Mouse (Mus musculus) adrenal gland, postnatal 4 days (tissue): Measurements from ENCODE around the gene Prkg1. TPM values are rescaled to one million over a fixed set of nuclear protein-coding genes. Genes with fewer than 3 reads are reported as not detected.
A peak's percentile ranks its signal among the peaks of the same experiment; 100 is the strongest.
"Not testable (repeated sequence)": the region's sequence is repeated elsewhere in the genome, so short reads cannot be mapped to it uniquely, and the experiment has no call there.

Experiments used
- DNase-seq, 2 experiments: peaks; one replicate each; pipeline ENCODE4 v3.0.0; 2021 to 2022; ENCODE audit warnings: low spot score in 2 of 2, mixed read lengths in 2 of 2
- total RNA-seq, 2 experiments: library from RNA; stranded (reverse); gene quantifications; 2 replicates each; pipeline ENCODE4 v1.2.3; 2021

Gene Prkg1
- total RNA-seq, 2 experiments from 2014 or later = 12.1 to 13.3 TPM

DNA sequence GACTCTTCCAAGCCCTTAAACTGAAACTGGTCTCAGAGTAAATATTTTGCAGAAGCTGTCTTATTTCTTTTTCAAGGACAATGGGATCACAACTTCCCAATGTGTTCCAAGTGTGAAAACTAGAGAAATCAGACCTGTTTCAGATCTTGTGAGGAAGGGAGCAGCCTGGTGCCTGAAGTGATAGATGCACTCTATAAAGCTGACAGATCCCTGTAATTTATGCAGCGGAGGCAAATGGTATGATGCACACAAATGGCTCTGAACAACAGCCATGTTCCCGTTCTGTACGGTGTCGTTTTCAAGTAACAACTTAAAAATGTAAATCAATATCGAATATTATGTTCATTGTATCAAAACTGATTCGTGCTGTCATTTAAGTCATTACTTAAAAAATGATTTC is 1076.9 kb downstream of the Prkg1 start:
- no peak for DNase-seq

DNA sequence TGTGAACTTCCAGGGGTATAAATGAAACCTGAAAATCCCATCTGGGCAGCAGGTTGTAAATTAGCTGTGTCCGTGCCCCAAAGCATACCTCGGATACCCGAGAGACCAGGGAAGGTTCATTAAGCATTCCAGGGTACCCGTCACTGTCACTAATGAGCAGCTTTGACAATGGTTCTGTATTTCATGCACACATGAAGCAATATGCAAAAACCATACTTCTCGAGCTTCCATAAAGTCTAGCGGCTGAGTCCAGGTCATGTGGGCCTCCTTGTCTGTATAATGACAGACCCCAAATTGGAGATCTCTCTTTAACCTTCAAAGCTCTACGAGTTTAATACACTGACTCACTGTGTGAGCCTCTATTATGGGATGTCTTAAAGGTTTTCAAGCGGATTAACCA is 1088.5 kb downstream of the Prkg1 start:
- no peak for DNase-seq

DNA sequence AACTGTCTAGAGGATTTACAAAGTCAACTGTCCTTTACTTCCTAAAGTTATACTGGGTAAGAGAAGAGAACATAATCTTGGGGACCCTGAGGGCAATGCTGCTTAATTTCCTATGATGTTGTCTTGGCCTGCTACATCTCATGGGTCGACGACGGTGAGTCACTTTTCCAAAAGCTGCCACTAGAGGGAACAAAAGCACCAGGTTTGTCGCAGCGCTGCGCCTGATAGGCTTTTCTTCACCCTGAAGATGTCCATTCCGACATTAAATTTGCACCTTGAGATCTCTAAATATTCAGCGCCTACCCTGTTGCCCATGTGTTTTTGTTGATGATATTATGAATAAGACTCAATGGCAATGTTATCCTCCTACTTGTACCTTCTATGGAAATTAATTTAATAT is 1100.6 kb downstream of the Prkg1 start:
- peak; percentile 4 for DNase-seq

DNA sequence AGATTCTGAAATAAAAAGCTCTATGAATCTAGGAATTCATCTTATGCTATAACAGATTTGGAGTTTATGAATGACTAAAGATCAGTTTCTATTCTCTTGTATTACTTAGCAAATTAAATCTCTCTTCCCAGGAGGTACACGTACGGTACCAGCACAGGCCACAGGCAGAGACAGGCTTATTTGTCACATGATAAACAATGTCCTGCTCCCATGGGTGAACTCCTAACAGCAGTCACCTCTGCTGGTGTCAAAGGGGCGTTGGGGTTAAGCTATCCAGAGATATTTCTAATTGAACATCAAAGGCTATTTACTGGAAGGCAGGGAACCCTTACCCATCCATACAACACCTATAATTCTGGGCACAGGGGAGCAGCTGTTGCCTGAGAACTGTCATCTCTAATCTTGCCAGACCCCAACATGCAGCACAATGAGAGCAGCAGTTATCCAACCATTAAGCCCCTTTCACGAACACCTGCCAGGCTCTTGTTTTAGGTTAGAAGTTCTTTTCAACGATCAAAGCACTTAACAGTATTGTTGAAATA is 1122.1 kb downstream of the Prkg1 start:
- DNase-seq = no peak

DNA sequence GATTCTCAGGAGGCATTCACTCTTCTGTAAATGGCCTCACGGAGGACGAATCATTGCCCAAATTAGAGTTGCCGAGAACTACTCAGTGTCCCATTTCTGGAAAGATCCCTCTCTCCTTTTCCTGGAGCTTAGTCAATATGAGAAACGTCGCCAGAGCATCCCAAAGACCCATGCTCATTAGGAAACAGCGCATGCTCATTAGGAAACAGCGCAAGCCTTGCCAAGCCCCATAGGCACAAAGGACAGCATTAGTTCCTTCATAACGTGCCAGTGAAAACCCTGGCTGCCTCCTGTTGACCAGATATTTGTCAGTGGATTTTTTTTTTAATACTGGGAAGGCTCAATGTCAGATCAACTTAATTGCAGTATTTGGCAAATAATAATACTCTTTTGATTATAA is 1127.4 kb downstream of the Prkg1 start:
- no peak for DNase-seq

DNA sequence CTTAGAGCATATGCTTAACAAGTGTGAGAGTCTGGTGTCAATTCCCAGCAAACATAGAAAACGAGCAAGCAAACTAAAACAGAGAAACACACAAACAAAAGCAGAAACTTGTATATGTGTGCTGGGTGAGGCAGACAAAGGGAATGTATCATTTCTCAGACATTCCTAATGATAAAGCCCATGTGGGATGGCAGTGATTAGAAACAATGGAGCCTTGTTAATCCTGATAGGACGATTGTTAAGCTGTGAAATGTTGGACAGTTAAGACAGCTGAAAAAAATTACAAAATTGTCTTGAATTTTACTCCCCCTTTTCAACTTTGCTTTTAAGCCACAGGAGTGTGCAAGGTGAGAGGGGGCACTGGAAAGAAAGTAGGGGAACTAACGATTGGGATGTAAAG is 1133.8 kb downstream of the Prkg1 start:
- no peak for DNase-seq

DNA sequence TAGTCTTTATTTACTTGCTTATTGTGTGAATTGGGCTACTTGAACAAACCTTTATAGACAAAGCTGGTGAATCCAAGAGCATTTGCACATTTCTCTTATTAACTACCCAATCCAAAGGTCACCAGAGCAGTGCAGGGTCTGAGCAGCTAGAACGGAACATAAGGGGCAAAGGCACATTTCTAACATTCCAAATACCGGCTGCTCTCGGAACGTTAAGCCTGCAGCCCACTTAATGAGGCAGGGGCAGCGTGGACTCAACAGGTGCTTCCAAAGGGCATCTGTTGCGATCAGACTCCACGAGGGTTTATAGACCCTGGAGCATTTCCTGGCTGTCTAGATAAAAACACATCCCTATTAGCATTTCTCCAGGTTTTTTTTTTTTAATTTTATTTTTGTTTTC is 1138.8 kb downstream of the Prkg1 start:
- no peak for DNase-seq

- DNase-seq = no peak
These were observed 1139.4 kb downstream of the Prkg1 start for GRCm38 (mm10) chr19:30625391-30625790.

GRCm38 (mm10) chr19:30623620-30624019 is 1141.2 kb downstream of the Prkg1 start:
- DNase-seq = no peak

GRCm38 (mm10) chr19:30613150-30613865 is 1151.5 kb downstream of the Prkg1 start:
- DNase-seq = no peak

GRCm38 (mm10) chr19:30586366-30586765 is 1178.5 kb downstream of the Prkg1 start:
- no peak for DNase-seq

GRCm38 (mm10) chr19:30564516-30564915 is 1200.3 kb downstream of the Prkg1 start:
- no peak for DNase-seq

- DNase-seq = no peak
These were observed 1201.0 kb downstream of the Prkg1 start for GRCm38 (mm10) chr19:30563876-30564275.

DNA sequence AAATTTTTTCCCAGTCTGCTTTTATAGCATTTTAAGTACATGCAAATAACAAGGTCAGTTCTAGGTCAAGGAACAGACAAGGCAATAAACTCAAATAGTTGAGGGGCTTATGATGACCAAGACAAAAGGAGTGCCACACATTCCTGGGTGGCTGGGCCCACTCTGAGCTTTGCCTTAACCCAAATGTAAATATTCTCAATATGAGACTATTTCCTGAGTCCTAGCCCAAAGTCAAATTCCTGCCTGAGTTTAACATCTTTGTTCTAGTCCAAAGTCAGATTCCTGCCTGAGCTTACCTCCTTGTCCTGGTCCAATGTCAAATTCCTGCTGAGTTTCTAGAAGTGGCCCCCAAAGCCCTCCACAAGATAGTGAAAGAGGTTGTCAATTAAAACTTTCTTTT is 1206.8 kb downstream of the Prkg1 start:
- no peak for DNase-seq

DNA sequence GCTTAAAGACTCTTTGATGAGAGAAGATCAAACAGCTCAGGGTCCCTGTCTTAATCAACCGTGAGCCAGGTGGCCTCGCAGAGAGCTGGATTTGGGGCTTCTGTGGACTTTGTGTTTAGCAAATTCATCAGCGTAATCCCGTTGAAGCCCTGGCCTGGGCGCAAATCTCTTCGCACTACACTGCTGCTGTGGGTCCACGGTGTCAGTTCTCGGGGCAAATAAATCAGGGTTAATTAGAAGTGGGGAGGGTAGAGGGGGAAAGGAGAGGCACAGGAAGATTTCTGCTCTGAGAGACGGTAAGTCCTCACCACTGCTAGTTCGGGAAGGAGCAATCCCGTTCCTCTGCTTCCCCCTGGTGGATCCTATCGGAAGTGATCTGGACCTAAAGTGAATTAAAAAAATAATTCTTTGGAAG is 1210.4 kb downstream of the Prkg1 start:
- peak in 1 of 2 experiments; percentile 28 for DNase-seq

DNA sequence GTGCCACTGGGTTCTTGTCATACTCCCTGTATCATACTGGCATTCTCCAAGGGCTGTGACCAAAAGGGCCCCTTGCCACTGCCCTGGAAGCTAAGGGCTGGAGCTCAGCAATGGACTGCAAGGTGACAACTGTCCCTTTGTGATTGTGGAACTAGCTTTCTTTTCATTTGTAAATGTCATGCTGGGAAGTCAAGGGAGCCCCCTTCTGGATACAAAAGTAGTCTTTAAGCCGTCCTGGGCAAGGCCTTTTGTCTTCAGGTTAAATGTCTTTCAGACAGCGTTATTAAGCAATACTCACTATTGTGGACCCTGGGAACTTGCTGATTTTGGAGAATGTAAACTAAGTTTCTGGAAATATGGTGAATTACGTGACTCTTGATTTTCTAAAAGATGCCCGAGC is 1211.1 kb downstream of the Prkg1 start:
- DNase-seq = no peak

DNA sequence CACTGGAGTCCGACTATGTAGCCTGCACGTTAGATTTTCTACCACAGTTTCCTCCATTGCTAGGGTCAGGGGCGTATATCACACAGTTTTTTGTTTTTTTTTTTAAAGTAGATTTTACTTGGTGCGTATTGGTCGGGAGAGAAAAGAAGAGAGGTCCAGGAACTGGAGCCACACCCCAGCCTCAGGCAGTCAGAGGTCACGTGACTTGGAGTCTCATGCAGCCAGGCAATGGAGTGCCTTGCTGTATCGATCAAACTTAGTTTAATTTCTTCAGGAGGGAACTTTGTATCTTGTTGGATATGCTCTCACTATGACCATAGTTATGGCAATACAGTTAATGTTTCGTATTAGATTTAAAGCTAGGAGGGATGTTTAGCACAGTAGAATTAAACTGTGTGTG is 1212.6 kb downstream of the Prkg1 start:
- no peak for DNase-seq

DNA sequence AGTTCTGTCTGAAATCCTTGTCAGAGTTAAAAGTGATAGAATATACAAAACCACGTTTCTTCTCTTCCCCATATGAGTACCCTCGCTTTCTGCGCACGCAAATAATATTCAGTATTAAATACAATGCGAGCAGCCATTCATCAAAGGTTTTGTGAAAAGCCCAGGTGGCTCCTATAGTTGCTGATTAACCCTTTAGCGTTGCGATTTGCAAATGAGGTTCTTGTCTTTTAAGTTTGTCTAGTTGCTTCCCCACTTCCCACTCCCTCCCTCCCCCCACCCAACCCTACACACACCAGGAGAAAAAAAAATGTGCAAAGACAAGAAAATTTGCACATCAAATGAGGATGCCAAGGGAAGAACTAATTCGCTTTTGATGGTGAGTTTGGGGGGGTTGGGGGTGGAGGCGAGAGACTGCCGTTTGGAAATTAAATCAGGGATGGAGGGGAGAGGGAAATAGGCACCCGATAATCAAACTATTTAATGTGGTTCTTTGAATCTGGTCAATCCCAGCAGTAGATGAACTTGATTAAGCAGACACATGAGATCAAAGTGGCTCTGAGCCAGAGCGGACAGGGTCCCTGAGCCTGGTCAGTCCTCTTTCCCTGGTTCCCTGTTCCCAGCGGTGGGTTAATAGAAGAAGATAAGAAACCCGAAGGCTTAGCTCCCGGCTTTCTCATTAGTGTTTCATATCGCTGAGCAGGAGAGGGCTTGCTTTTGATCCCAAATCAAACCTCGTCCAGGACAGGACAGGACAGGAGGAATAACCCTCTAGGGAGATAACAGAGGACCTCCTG is 1214.8 kb downstream of the Prkg1 start:
- no peak for DNase-seq

- no peak for DNase-seq
These were observed 1215.6 kb downstream of the Prkg1 start, which contains the start of gene Dkk1 for GRCm38 (mm10) chr19:30549044-30549853. TSS of gene Dkk1 (minus strand) at chr19:30549665.

- no peak for DNase-seq
These were observed 1216.3 kb downstream of the Prkg1 start for GRCm38 (mm10) chr19:30548411-30549043.

GRCm38 (mm10) chr19:30539365-30539941 is 1225.4 kb downstream of the Prkg1 start:
- DNase-seq = not testable (repeated sequence)
